Mouse (Mus musculus) neutrophil, adult 83 days (primary cell): ENCODE data around the gene Tm4sf5. TPM values are rescaled to one million over a fixed set of nuclear protein-coding genes. Genes with fewer than 3 reads are reported as not detected.

Experiments used
- total RNA-seq, 2 experiments: library from RNA; stranded (reverse); gene quantifications; one replicate each; pipeline ENCODE4 v1.2.4; 2023

Gene Tm4sf5
- total RNA-seq, result not detected

DNA sequence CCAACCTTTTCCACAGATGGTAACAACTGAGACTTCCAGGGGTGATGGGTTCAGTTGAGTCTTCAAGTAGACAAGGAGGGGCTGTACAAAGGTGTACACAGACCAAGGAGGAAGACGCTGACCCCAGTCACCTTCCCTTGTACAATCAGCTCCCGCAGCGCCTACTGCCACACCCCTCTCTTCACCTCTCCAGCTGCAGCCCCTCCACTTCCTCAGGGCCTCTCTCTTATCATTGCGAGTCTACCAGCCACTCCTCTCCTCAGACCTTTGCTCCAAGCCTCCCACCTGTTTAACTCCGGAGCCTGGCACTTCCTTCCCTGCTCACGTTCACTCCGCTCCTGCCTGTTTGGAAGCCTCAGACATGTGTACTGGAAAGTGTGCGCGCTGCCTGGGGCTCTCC lies at the start of gene Tm4sf5:
Gene Tm4sf5, plus strand, starts transcription at position 275 of the 400 bp plus-strand sequence.

DNA sequence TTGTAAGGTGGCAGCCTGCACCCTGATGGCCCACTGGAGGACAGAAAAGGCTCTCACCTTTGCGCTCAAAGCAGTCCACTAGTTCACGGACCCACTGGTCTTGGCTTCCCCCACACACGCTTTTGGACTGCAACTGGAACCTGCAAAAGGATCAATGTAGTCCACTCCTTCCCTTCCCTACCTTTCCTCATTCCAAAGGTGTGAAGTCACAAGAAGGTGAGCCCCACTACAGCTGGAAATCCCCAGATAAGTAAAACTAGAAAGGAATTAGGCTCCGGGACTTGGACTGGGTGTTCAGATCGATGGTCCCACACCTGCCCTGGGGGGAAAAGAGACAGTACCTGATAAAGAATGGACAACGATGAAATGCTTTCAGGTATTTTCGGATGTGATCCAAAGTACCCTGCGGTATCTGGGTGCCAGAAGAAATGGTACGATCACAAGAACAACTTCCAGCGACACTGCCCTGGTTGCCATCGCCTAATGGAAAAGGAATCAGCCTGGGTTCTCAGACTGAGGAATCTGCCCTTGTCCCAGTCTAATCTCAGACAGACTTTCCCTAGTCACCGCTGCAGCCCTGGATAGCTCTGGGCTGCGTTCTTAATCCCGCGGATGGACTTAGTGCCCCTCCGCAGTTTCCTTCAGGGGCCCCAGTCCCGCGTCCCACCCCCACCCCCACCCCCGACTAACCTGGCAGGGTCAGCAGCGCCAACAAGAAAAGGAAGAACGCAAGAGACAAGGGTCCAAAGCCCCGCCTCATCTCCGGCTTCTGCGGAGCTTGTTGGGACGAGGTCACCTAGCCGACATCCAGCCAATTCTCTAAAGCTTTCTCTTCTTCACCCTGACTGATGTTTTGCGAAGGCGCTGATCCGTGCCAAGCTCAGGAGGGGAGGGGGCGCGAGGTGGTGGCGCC lies 46.1 kb upstream of the Tm4sf5 start, which contains the start of gene Zmynd15:
Gene Zmynd15, plus strand, starts transcription at position 746 of the 913 bp plus-strand sequence.

DNA sequence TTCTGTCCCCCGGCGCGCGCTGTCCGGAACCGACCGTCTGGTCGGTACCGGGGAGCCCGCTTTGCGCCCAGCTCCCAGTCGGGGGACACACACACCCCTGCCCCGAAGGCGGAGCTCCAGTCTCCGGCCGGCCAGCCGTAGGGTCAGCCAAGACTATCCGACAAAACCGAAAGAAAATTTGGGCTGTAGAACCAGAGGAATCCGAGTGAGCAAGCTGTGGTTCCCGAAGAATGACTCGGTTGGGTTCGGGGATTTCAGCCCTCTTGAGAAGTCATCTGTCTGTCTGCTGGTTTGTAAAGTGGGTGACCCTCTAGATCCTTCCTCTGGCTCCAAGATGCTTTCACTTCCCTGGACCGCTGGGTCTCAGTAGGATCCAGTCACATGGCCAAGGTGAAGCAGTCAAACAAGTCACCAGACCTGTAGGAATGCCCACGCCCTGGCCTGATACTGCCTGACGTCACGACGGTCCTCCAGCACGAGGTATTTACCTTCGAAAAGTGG lies 45.4 kb upstream of the Tm4sf5 start, which contains the start of gene Cxcl16:
Gene Cxcl16, minus strand, starts transcription at position 384 of the 501 bp plus-strand sequence.

DNA sequence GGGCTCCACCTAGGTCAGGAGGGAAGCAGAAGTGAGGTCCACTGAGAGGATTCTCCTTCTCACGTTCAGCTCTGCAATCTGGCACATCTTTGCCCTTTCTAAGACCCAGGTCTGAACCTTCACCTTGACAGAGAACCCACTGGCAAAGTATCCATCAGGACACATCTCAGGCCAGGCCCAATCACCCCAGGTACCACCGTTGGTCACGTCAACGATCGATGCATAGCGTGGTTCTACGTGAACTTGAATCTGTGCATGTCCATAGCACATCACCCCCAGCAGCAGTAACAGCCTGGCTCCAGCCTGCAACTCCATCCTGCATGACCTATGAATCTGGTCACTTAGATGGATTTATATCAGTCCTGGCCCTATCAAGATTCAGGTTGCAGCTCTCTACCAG lies 9.2 kb downstream of the Tm4sf5 start, which contains the start of gene Vmo1:
Gene Vmo1, minus strand, starts transcription at position 329 of the 400 bp plus-strand sequence.

DNA sequence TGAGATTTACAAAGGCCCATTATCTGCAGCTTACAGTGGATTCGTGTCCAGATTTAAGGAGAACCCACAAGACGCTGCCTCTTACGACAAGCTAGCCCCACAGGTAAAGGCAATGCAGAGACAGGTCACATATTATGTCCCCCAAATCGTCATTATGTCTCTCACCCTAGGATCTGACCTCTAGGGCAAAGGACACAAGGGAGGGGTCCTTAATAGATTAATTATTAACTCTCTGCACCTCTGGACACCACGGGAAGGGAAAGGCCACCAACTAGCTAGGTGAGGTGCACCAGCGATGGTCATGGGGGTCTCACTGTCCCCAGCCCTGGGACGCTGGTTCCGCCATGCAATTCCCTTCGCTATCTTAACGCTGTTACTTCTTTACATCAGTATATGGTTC lies 13.9 kb downstream of the Tm4sf5 start, which contains the start of gene Gltpd2:
Gene Gltpd2, plus strand, starts transcription at position 274 of the 400 bp plus-strand sequence.

DNA sequence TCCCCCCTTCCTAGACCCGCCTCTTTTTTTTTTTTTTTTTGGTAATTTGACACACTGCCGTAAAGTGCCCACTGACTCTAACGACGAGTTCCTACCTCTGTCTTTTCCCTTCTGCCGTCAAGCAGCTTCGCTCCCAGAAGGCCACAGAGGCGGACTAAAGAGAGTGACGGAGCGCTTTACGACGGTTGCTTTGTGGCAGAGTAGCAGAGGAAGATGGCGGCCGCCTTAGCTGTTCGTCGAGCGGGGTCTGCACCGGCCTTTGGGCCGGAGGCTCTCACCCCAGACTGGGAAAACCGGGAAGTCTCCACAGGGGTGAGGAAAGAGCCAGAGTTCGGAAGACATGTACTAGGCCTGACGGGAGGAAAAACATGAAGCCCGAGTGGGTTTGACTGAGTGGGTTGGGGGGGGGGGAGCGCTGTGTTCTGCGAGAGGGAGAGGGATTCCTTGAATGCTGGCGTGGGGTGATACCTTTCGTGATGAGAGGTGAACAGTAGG lies 20.2 kb downstream of the Tm4sf5 start, which contains the start of gene Psmb6:
Gene Psmb6, plus strand, starts transcription at position 184 of the 495 bp plus-strand sequence.

DNA sequence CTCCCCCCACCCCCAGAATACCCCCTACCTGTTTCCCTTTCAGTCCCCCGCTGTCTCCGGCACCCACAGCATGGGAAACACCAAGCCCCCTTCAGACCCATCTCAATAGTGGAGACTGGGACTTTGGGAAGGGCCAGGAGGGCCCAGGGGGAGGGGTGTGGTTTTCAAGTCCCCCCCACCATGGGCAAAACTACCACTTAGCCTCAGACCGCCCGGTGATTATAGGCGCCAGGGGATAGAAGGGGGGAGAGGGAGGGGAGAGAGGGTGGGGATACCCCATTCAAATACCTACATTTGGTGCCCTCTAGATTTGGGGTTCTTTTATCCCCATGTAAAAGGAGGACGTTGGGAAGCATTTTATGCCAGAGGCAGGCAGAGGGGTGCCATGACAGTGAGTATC lies 27.8 kb downstream of the Tm4sf5 start, which contains the start of gene Gm40193:
Gene Gm40193, minus strand, starts transcription at position 101 of the 400 bp plus-strand sequence.

DNA sequence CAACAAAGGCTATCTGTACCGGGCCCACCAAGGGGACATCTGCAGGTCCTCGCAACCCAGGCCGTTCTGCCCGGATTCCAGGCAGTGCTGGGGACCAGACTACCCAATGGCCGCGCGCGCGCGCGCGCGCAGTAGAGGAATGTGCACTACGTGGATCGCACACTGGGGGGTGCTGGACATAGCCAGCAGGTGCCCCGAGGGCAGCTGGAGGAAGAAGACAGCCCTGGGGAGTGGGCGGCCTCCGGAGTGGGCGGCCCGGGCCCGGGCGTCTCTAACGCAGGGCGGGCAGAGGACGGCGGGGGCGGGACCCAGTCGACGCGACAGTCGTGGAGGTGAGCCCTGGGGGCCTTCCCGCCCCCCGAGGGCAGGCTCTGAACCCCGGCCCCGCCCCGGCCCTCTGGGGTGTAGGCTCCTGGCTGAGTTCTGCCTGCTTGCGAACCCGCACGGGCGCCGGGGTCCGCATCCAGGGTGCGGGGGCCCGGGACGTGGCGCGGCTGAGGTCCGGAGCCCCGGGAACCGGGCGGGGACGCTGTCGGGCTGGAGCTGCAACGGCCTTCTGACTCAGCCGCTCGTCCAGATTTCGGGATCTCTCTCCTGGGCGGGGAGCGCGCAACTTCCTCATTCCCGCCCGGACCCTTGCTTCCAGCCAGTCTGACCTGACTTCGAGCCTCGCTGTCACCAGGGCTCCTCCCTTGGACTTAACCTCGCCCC lies 35.0 kb downstream of the Tm4sf5 start, which contains the start of gene Pld2:
Gene Pld2, plus strand, starts transcription at position 188 of the 711 bp plus-strand sequence.

Other genes with a start within 250 kb of the Tm4sf5 start
- gene Alox12, start 249.9 kb upstream of the Tm4sf5 start, total RNA-seq, result under 1 TPM; 0.18 to 0.42 TPM
- 1 to 10 TPM in 1 of 2 experiments, under 1 TPM in 1; 0.62 to 1.0 TPM for gene Alox12e, start 182.6 kb upstream of the Tm4sf5 start, total RNA-seq
- 10 to 100 TPM in 1 of 2 experiments, 1 to 10 TPM in 1; 3.3 to 17.8 TPM for gene Alox15, start 153.2 kb upstream of the Tm4sf5 start, total RNA-seq
- 10 to 100 TPM; 17.1 to 20.1 TPM for gene Pelp1, start 95.2 kb upstream of the Tm4sf5 start, total RNA-seq
- 100 to 1,000 TPM; 791 to 868 TPM for gene Arrb2, start 72.6 kb upstream of the Tm4sf5 start, total RNA-seq
- 10 to 100 TPM; 22.7 to 25.7 TPM for gene Med11, start 53.3 kb upstream of the Tm4sf5 start, total RNA-seq
- under 1 TPM in 1 of 2 experiments, not detected in 1; 0.57 TPM for gene Zmynd15, start 45.8 kb upstream of the Tm4sf5 start, total RNA-seq
- gene Cxcl16, start 45.3 kb upstream of the Tm4sf5 start, total RNA-seq, result 1 to 10 TPM; 1.8 to 2.3 TPM
- not detected for gene Vmo1, start 9.4 kb downstream of the Tm4sf5 start, total RNA-seq
- not detected for gene Gltpd2, start 14.0 kb downstream of the Tm4sf5 start, total RNA-seq
- gene Psmb6, start 20.1 kb downstream of the Tm4sf5 start, total RNA-seq, result 10 to 100 TPM; 93.7 to 98.2 TPM
- gene Gm40193, start 27.7 kb downstream of the Tm4sf5 start, total RNA-seq, result not detected
- gene Pld2, start 34.8 kb downstream of the Tm4sf5 start, total RNA-seq, result 1 to 10 TPM; 2.8 to 3.8 TPM
- gene Mink1, start 57.6 kb downstream of the Tm4sf5 start, total RNA-seq, result 10 to 100 TPM; 30.4 to 35.9 TPM
- gene 4930544D05Rik, start 110.6 kb downstream of the Tm4sf5 start, total RNA-seq, result not detected
- gene Chrne, start 114.0 kb downstream of the Tm4sf5 start, total RNA-seq, result not detected
- under 1 TPM; 0.44 to 0.92 TPM for gene Gp1ba, start 133.9 kb downstream of the Tm4sf5 start, total RNA-seq
- gene Rnf167, start 142.0 kb downstream of the Tm4sf5 start, total RNA-seq, result 100 to 1,000 TPM; 143 to 145 TPM
- 10 to 100 TPM; 88.4 to 89.0 TPM for gene Slc25a11, start 142.2 kb downstream of the Tm4sf5 start, total RNA-seq
- 1,000 to 10,000 TPM; 1,955 to 2,001 TPM for gene Pfn1, start 149.4 kb downstream of the Tm4sf5 start, total RNA-seq
- 10 to 100 TPM in 1 of 2 experiments, 1 to 10 TPM in 1; 6.5 to 12.5 TPM for gene Eno3, start 152.0 kb downstream of the Tm4sf5 start, total RNA-seq
- 10 to 100 TPM; 34.4 to 37.7 TPM for gene Spag7, start 164.2 kb downstream of the Tm4sf5 start, total RNA-seq
- 10 to 100 TPM; 62.9 to 65.1 TPM for gene Camta2, start 182.9 kb downstream of the Tm4sf5 start, total RNA-seq
- not detected for gene Inca1, start 194.9 kb downstream of the Tm4sf5 start, total RNA-seq
- 10 to 100 TPM; 25.3 to 29.9 TPM for gene Kif1c, start 195.3 kb downstream of the Tm4sf5 start, total RNA-seq